Mouse (Mus musculus): Measurements from ENCODE around the gene Olfr97. TPM values are rescaled to one million over a fixed set of nuclear protein-coding genes. Genes with fewer than 3 reads are reported as not detected.

The Olfr97 gene
- total RNA-seq (2023) = not detected

DNA sequence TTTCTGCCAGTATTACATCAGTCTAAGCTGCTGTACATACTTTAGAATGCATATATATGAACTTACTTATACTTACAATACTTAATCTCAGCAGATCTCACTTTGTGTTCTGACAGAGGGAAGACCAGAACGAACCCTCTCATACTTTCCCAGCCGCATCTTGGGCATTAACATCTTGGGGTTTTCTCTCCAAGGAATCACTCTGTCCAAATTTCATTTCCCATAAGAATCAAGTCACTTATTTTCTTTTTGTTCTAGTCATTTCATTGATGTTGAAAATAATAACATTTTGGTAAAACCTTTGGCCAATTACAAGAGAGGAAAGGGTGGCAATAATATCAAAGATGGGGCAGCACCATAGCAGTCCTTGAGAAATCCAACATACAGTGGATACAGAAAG lies at the start of gene Olfr97:
Gene Olfr97, minus strand, starts transcription at position 101 of the 400 bp plus-strand sequence.

GRCm38 (mm10) chr17:37283360-37283759 lies 46.2 kb upstream of the Olfr97 start, which contains the start of gene Olfr99:
Gene Olfr99 (minus strand): TSS chr17:37283460.

GRCm38 (mm10) chr17:37270058-37270701 lies 33.0 kb upstream of the Olfr97 start, which contains the start of gene H2-M3:
Gene H2-M3 (plus strand): TSS chr17:37270220.

DNA sequence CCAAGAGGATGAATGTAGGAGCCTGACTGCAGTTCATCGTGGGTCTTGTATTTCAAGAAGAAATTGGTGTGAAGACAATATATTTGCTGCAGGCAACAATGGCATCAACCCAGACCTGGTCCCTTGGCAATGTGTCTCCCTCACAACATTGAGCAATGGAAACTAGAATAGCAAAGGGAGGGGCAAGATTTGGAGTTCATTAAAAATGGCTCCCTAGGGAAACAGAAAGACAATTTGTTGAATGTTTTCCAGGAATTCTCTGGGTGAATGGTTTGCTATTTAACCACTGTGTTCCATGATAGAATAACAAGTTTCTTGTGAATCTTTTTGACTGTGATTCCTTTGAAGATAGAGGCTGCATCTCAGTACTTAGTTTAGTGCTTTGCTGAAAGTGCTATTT lies 26.5 kb upstream of the Olfr97 start, which contains the start of gene Olfr98:
Gene Olfr98, minus strand, starts transcription at position 124 of the 400 bp plus-strand sequence.

DNA sequence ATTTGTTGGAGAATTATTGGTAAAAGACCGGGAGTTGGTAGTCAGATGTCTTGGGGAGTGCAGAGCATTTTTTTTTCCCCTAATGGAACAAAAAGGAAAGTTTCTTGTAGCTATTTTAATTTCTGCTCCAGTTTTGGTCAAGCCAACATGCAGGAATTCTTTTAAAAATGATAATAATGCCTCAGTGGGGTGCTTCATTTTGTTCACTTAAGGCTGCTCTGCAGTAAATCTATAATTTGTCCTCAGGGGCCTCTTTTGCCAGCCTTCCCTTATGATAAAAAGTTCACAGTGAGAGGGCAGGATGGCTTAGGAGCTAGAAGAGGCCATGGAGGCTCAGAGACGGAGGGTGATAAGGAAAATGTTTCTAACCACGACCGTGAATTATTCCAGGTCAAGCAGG lies 17.3 kb downstream of the Olfr97 start, which contains the start of gene Olfr96:
Gene Olfr96, plus strand, starts transcription at position 301 of the 400 bp plus-strand sequence.

DNA sequence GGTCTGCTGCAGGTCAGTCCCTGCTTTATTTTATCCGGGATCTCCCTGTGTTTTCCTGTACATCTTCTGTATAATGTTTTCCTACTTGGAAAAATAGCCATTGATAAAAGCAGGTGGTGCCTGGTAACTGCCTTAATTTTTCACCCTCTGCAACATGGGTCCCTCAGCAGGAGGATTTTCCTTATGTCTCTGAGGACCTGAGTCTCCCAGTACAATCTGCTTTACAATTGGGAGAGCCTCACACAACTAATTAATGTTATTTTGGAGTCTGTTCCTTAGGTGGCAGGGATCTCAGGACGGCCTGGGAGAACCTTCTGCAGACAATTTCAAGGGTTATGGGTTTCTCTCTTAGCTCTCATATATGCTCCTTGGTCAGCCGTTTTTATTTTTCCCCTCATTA lies 24.1 kb downstream of the Olfr97 start, which contains the start of gene Olfr95:
Gene Olfr95, minus strand, starts transcription at position 101 of the 400 bp plus-strand sequence.

DNA sequence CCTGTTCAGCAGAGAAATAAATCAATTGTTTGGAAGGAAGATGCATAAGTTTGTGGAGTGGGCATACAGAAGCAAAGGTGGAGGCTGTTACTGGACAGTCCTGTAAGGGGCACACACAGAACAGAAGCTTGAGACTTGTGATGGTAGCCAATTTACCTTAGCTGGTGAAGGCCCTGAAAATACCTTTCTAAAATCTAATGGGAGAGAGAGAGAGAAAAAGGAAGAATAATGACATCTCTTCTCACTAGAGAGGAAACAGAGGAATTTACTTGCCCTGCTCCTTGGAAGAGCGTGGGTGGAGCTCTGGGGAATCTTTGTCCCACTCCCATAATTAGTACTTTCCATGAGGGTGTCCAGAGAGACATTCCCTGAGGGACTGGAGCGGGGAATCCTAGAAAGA lies 36.2 kb downstream of the Olfr97 start, which contains the start of gene Olfr94:
Gene Olfr94, minus strand, starts transcription at position 101 of the 400 bp plus-strand sequence.

DNA sequence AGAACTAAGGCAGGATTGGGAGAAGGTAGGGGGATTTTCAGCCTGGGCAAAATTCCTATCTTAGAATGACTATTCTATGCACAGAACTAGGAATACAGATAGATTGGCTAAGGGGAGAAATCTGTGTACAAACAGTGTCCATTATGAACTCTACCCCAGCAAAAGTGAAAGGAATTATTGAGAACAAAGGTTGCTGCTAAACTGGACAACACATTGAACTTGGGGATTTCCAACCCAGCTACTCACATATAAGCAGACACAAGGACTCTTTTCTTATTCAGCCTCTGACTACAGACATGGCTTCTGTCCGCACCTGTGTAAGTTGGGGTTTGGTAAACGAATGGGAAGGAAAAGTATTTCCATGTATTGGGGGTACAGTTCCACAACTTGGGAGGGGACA lies 43.5 kb downstream of the Olfr97 start, which contains the start of gene Ubd:
Gene Ubd, plus strand, starts transcription at position 237 of the 400 bp plus-strand sequence.

Other genes with a start within 250 kb of the Olfr97 start
- gene H2-M5, start 247.8 kb downstream of the Olfr97 start, total RNA-seq (2023) = not detected
- gene Zfp57, start 236.2 kb downstream of the Olfr97 start, total RNA-seq (2023) = under 1 TPM in 1 of 2 experiments, not detected in 1; 0.39 TPM
- gene Mog, start 213.9 kb downstream of the Olfr97 start, total RNA-seq (2023) = not detected
- 10 to 100 TPM; 20.2 to 28.2 TPM for gene Gabbr1, start 191.4 kb downstream of the Olfr97 start, total RNA-seq (2023)
- gene Olfr90, start 148.8 kb downstream of the Olfr97 start, total RNA-seq (2023) = under 1 TPM; 0.29 to 0.58 TPM
- gene Olfr91, start 139.1 kb downstream of the Olfr97 start, total RNA-seq (2023) = not detected
- not detected for gene Olfr92, start 117.2 kb downstream of the Olfr97 start, total RNA-seq (2023)
- not detected for gene Olfr93, start 75.8 kb downstream of the Olfr97 start, total RNA-seq (2023)
- gene Ubd, start 43.4 kb downstream of the Olfr97 start, total RNA-seq (2023) = 10 to 100 TPM in 1 of 2 experiments, 1 to 10 TPM in 1; 6.6 to 10.8 TPM
- not detected for gene Olfr94, start 36.3 kb downstream of the Olfr97 start, total RNA-seq (2023)
- gene Olfr95, start 24.2 kb downstream of the Olfr97 start, total RNA-seq (2023) = not detected
- gene Olfr96, start 17.2 kb downstream of the Olfr97 start, total RNA-seq (2023) = not detected
- not detected for gene Olfr98, start 26.4 kb upstream of the Olfr97 start, total RNA-seq (2023)
- 10 to 100 TPM; 29.0 to 30.6 TPM for gene H2-M3, start 32.9 kb upstream of the Olfr97 start, total RNA-seq (2023)
- not detected for gene Olfr99, start 46.1 kb upstream of the Olfr97 start, total RNA-seq (2023)
- not detected for gene Olfr101, start 67.0 kb upstream of the Olfr97 start, total RNA-seq (2023)
- not detected for gene Olfr102, start 79.7 kb upstream of the Olfr97 start, total RNA-seq (2023)
- gene Olfr103, start 102.4 kb upstream of the Olfr97 start, total RNA-seq (2023) = not detected
- gene Olfr104-ps, start 122.3 kb upstream of the Olfr97 start, total RNA-seq (2023) = not detected
- gene Olfr105-ps, start 141.7 kb upstream of the Olfr97 start, total RNA-seq (2023) = not detected
- not detected for gene Olfr106-ps, start 153.1 kb upstream of the Olfr97 start, total RNA-seq (2023)
- gene Olfr107, start 161.9 kb upstream of the Olfr97 start, total RNA-seq (2023) = not detected
- not detected for gene Olfr108, start 208.2 kb upstream of the Olfr97 start, total RNA-seq (2023)
- gene Olfr109, start 221.6 kb upstream of the Olfr97 start, total RNA-seq (2023) = not detected
- 1 to 10 TPM; 7.7 to 9.7 TPM for gene H2-M2, start 246.2 kb upstream of the Olfr97 start, total RNA-seq (2023)

All from monocyte, adult 59 days (primary cell).